Mouse (Mus musculus): ENCODE data around the gene Hgd.
A peak's percentile ranks its signal among the peaks of the same experiment; 100 is the strongest.
"Not testable (repeated sequence)": the region's sequence is repeated elsewhere in the genome, so short reads cannot be mapped to it uniquely, and the experiment has no call there.

Hgd gene

DNA sequence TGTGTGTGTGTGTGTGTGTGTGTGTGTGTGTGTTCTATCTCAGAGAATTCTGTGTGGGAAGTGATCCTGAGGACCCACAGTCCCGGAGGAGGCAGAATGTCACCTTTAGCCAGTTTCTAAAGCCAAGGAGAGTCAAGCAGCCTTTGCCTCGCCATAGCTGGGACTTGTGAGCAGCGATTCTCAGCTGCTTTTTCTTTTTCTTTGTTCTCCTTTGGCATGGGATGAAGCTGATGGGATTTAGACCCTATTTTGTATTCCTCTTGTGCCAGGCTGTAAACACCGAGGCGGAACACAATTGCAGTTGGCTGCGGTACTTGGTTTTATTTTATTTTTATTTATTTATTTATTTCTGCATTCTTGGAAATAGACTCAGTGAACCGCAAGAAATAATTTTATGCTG is 49.1 kb downstream of the Hgd start:
- DNase-seq (ENCODE audit: low read depth, low spot score), result no peak

DNA sequence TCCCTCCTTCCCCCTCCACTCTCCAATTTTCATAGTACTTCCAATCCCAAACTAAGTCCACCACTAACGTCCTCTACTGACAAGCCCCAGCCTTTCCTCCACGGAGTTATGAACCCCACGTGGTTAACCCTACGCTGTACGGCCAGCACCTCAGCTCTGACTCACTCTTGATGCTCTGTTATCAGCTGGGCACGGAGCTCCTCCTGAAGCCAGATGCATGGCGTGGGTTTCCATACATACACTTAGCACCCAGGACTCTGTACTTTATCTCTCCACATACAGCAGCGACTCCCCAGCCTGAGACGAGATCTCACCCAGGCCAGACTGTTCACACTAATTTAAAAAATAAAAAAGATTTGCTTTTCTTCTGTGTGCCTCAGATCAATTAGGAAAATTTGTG is 54.6 kb downstream of the Hgd start:
- DNase-seq (ENCODE audit: low read depth, low spot score), result no peak

DNA sequence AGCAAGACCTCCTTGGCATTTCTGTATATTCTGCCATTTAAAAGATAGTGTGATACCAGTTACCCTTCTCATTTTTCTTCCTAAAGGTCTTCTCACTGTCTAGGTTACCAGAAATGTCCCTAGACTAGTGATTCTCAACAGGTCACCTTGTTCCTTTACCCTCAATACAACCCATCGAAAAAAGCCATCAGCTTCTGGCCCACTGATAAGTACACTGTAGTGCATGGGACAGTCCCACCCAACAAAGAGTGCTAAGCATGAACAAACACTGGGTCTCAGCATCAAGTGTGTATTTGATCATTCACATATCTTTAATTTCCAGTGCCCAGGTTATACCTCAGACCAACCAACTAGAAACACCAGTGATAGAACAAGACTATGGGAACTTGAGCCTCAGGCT is 55.1 kb downstream of the Hgd start:
- DNase-seq (ENCODE audit: low read depth, low spot score), result no peak

DNA sequence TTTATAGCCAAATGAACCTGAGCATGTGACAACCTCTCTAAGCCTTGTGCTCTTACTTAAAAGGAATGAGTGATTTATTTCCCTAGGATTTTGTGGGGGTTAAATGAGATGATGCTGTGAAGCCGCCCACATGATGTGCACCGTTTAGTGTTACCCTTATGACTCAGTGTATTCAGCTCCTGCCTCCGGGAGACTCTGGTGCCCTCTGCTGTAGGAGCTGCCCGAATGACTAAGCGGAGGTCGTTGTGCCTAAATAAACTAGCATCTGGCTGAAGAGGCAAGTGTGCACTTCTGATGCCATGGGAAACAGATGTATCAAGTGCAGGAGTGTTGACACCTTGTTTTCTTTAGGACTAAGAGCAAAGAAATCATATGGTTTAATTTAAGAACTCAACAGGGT is 56.2 kb downstream of the Hgd start:
- DNase-seq (ENCODE audit: low read depth, low spot score), result peak; percentile 16

DNA sequence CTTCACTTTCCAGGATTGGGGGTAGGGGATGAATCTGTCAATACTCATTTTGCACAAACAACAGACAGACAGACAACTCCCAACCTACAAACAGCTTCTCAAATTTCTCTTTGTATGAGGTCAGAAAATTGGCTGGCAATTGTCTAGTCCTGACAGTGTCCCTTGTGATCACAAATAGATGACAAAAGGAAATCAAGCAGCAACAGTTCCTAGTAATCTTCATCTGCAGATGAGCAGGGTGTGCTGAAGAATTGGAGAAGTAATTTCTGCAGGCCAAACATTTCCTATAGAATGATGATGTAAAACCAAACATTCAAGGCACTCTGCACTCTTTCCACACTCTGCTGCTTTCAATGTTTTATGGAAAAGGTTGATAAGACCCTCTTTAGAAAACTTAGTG is 57.8 kb downstream of the Hgd start:
- no peak for DNase-seq (ENCODE audit: low read depth, low spot score)

DNA sequence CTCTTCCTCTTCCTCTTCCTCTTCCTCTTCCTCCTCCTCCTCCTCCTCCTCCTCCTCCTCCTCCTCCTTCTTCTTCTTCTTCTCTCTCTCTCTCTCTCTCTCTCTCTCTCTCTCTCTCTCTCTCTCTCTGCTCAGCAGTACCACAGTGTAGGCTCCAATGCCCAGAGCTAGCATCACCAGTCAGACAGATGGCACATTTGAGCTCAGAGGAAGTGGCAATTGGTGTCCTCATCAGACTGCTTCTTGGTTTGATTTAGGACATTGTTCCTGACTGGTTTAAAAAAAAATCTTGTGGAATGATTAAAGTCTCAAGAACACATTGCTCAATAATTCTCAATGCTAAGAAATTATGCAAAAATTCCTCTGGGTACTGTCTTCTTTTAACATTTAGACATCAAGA is 60.6 kb downstream of the Hgd start:
- not testable (repeated sequence) for DNase-seq (ENCODE audit: low read depth, low spot score)

DNA sequence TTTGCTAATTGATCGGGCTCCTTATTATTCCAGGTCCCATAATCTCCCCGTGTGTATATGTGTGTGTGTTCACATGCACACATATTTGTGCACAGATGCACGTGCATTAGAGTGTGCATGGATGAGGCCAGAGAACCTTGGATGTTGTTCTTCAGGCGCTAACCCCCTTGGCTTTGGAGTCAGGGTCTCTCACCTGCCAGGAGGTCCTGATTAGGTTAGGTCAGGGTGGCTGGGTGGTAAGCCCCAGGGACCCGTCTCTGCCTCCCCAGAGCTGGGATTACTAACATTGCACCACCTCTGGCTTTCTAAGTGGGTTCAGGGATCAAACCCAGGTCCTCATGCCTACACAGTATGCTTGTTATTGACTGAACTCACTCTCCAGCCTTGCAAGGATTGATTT is 64.5 kb downstream of the Hgd start:
- no peak for DNase-seq (ENCODE audit: low read depth, low spot score)

- DNase-seq (ENCODE audit: low read depth, low spot score), result no peak
Observed at GRCm38 (mm10) chr16:37645211-37645610, 65.3 kb downstream of the Hgd start.

GRCm38 (mm10) chr16:37645799-37646198 is 65.8 kb downstream of the Hgd start:
- no peak for DNase-seq (ENCODE audit: low read depth, low spot score)

DNA sequence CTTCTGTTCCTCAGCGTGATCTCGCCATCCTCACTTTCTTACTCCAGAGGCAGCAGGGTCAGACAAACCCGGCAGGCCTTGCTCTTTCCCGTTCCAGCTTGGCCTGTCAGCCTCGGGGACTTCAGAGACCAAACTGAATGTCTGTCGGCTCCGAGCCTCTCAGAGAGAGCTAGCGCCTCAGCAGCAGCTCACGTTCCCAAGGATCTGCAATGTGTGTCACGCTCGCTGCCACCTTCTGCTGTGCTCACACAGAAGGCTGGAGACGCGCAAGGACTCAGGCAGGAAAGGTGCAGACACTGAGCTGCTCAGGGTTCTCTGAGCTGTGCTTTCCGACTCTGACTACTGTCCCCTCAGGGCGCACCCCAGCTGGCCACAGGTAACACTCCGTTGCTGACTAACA is 67.1 kb downstream of the Hgd start:
- no peak for DNase-seq (ENCODE audit: low read depth, low spot score)

DNA sequence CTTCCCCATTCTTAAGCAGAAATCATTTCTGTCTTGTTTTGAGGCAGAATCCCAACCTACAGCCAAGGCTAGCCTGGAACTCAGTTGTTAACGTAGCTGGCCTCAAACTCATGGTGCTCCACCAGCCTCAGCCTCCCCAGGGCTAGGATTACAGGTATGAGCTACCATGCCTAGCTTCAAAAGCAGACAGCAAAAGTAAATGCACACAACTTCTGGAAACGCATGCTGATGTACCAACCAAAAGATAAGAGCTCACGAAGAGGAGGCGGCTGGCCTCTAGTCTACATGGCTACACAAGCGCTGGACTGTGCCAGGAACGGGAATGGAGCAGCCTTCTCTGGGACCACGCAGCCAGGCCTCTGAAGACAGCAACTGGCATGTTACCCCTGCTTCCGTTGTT is 68.0 kb downstream of the Hgd start:
- DNase-seq (ENCODE audit: low read depth, low spot score), result no peak

- no peak for DNase-seq (ENCODE audit: low read depth, low spot score)
Observed at GRCm38 (mm10) chr16:37649068-37649467, 69.1 kb downstream of the Hgd start.

DNA sequence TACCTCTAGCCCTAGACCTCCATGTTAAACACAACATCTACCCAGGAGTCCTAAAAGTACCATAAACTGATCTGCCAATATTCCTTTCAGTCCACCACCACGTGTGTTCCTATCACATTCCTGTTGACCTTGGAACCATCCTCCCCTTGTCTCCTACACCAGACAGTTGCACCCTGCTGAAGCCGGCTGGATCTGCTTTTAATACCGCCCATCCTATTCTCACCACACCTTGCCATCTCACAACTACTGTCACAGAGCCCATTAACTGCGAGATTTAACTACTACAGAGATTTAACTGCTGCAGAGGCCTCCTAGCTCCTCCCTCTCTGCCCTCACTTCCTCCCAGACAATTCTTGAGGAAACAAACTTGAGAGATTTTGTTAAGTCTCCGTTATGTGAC is 71.5 kb downstream of the Hgd start:
- no peak for DNase-seq (ENCODE audit: low read depth, low spot score)

DNA sequence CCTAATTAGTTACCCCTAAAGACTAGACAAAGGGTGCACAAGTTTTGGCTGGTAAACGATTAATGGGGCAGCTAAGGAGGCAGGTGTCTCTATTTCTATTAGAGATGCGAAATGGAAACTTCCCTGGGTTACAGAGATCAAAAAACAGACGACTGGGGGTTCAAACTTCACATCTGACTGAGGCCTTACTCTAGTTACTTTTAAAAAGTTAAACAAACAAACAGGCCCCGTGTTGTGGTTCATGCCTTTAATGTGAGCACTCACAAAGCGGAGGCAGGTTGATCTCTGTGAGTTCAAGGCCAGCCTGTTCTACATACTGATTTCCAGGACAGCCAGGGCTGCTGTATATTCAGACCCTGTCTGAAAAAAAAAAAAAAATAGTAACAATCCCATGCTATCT is 72.7 kb downstream of the Hgd start:
- DNase-seq (ENCODE audit: low read depth, low spot score), result peak; percentile 12

DNA sequence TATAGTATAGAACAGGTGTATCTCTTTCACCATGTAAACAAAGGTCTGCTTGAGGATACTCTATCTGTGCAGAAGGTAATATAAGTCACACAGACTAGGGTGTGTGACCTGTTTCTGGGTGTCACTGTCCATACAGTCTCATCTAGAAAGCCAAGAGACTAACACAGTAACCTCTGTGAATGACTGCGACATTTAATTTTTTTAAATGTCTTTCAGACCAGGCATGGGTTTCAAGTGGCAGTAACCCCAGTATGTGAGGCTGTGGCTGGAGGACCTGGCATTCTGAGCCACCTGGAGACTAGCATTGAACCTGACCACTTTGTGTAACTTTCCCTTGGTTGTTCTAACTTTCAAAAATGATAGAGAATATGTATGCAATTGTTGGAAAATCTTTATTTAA is 73.1 kb downstream of the Hgd start:
- DNase-seq (ENCODE audit: low read depth, low spot score), result peak; percentile 22

DNA sequence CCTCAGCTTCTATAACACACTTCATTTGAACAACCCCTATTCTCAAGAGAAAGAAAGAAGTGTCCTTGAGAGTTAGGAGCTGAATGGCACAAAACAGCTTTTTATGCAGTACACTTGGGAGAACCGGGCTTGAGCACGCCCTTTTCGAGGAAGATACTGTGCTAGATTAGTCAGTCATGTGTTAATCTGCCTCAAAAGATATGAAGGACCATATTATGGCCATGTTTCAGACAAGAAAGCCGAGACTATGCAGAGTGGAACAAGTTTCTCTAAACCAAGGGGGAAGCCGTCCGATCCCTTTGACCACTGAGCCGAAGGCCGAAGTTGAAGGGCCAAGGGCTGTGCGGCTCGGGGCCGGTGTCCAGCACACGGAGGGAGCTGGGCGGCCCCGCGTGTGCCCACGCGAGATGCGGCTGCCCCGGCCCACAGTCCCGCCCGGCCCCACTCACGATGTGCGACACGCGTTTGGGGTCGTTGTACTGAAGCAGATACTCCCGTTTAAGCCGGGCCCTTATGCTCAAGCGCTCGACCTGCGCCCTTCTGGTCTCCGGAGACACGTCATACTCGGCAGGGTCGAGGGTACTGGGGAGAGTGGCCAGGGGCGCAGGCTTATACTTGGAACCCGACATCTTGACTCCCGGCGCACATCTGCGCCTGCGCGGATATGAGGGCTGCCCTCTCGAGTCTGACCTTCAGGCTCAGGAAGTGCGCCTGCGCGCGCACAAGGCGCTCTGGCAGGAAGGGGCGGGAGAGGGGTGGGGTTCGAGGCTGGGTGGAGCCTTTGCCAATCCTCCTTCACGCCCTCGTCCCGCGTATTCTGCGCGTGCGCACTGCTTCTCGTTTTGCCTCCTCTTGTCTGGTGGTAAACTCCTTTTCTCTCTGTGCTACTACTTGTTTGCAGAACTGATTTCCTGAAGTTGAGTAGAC is 74.0 kb downstream of the Hgd start, which contains the start of gene Ndufb4:
Ndufb4 (minus strand) TSS at position 723 of the 927 bp plus-strand sequence.
- peak; percentile 99 for DNase-seq (ENCODE audit: low read depth, low spot score)

DNA sequence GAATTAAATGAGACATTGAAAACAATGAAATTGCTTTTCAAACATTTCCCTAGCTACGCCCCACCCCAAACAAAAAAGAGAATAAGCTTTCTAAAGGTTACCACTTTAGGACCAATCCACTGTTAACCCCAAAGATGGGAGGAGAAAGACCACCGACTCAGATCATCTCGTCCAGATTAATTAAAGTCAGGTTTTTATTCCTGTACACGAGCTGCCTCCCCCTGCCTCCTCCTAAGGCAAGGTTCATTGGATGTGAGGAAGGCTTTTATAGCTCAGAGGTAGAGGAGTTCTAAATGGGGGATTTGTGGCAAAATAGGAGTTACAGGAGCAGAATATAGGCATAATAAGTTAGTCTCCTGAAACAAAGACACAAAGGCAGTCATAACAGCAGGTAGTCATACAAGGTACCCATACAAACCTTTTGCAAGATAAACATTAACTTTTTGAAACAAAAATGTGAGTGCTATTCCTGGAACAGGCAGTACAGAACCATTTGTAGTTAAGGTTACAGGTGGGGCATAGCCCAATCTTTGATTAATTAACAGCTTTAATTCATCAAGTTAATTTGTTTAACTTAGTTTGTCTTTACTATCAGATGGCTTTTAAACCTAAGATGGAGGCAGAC is 75.0 kb downstream of the Hgd start:
- DNase-seq (ENCODE audit: low read depth, low spot score), result no peak

- no peak for DNase-seq (ENCODE audit: low read depth, low spot score)
Observed at GRCm38 (mm10) chr16:37655756-37656347, 75.9 kb downstream of the Hgd start.

- DNase-seq (ENCODE audit: low read depth, low spot score), result no peak
Observed at GRCm38 (mm10) chr16:37656796-37657195, 76.8 kb downstream of the Hgd start.

- DNase-seq (ENCODE audit: low read depth, low spot score), result no peak
Observed at GRCm38 (mm10) chr16:37663643-37664459, 83.9 kb downstream of the Hgd start.

DNA sequence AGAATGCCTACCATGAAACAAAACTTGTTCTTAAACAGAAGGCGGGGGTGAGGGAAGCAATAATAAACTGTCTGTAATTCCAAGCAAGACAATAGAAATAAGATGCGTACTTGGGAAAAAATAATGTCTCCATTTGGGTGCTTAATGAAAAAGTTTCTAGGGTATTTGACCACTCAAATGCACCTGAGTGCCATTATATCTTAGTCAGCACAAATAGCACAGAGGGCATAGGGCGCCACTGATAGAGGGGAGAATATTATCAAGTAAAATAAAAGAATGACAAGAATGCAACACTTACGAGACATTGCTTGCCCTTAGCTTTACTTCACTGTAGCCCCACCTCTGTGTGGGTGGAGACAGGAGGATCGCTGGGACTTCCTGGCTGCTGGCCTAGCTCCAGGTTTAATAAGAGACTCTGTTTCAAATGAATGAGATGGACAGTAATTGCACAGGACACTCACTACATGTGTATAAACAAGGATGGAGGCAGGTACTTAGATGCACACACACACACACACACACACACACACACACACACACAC is 85.5 kb downstream of the Hgd start:
- no peak for DNase-seq (ENCODE audit: low read depth, low spot score)

Data from A20 (cell line).